Mouse (Mus musculus) liver, embryonic 16.5 days (tissue): Measurements from ENCODE around the gene Dpysl5. TPM values are rescaled to one million over a fixed set of nuclear protein-coding genes. Genes with fewer than 3 reads are reported as not detected.

Source experiments
- ATAC-seq: fragments of 200-750 bp; cut with Nextera tagmentation; 2 replicates; pipeline ENCODE4 v1.8.0; 2017; ENCODE audit warnings: low read depth, mild to moderate bottlenecking, moderate number of reproducible peaks, moderate library complexity
- H3K27ac ChIP-seq: fragments of 300-500 bp; sonication (generic); 2 replicates; pipeline ENCODE4 v1.5.1; 2014; ENCODE audit warnings: mild to moderate bottlenecking, low read length
- H3K27me3 ChIP-seq: fragments of 300-500 bp; sonication (generic); 2 replicates; pipeline ENCODE4 v1.6.1; 2014; ENCODE audit warnings: low read depth, low read length, mixed read lengths; ENCODE audit not compliant: control insufficient read depth, insufficient read depth
- H3K36me3 ChIP-seq: fragments of 300-500 bp; sonication (generic); 2 replicates; pipeline ENCODE4 v1.6.1; 2014; ENCODE audit warnings: mild to moderate bottlenecking; ENCODE audit not compliant: control insufficient read depth, insufficient read depth
- H3K4me1 ChIP-seq: fragments of 300-500 bp; sonication (generic); 2 replicates; pipeline ENCODE4 v1.6.1; 2014; ENCODE audit warnings: low read depth, low read length, mixed read lengths; ENCODE audit not compliant: control insufficient read depth
- H3K4me2 ChIP-seq: fragments of 300-500 bp; sonication (generic); 2 replicates; pipeline ENCODE4 v1.6.1; 2014; ENCODE audit warnings: low read depth, low read length, mixed read lengths
- H3K4me3 ChIP-seq: fragments of 300-500 bp; sonication (generic); 2 replicates; pipeline ENCODE4 v1.5.1; 2014; ENCODE audit warnings: low read depth, mild to moderate bottlenecking, low read length
- H3K9ac ChIP-seq: fragments of 300-500 bp; sonication (generic); 2 replicates; pipeline ENCODE4 v1.6.1; 2014; ENCODE audit warnings: low read depth, low read length
- H3K9me3 ChIP-seq: fragments of 300-500 bp; sonication (generic); replicated peaks from 2 replicates; pipeline ENCODE4 v1.6.1; 2016; ENCODE audit warnings: low read length; ENCODE audit not compliant: control insufficient read depth
- WGBS: fragments of 180-500 bp; shearing (Covaris S2); extraction: QIAGEN DNeasy Blood & Tissue Kit; methylation state at CpG from one replicate; pipeline ENCODE4 v1.1.7; 2014; ENCODE audit not compliant: insufficient replicate concordance; 5-methylcytosine and 5-hydroxymethylcytosine counted together
- polyA plus RNA-seq: library from polyadenylated mRNA; unstranded; fragments of >200 nt; fragmentation: Nextera tagmentation; extraction: Ambion mirVana; gene quantifications from 2 replicates; pipeline ENCODE4 v1.2.1, GENCODE M21; 2015

The Dpysl5 gene
- polyA plus RNA-seq, 1 experiment from 2014 or later: 0.32 TPM

DNA sequence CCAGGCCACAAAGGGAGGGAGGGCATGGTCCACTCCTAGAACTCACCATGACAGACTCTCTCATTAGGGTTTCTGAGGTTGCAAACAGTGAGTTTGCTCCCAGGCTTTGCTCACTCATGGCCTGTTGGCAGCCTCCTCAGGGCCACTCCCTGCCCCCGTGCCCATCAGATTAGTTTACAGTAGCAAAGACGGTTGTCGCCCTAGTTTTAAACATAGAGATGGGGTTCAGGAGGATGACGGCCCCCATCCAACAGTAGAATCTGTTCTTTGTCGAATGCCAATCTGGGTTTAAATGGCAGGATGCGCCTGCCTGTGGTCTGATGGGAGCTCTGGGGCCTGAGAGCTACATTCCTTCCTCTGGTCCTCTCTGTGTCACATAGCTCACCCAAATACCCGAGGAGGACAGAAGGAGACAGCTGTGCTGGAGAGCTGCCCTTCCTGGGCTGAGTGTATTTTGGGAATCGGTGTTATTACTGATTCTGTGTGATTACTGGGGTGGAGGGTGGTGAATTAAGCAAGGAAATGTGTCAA lies 105.0 kb downstream of the Dpysl5 start:
- Histone ChIP-seq H3K27ac (no peak overlapping the region), H3K4me2 (no peak overlapping the region)
- WGBS: 51% methylated on average over 8 of the region's 8 CpGs

GRCm38 (mm10) chr5:30818758-30819309 lies 107.5 kb downstream of the Dpysl5 start:
- H3K9ac ChIP-seq: no peak overlapping the region
- H3K27me3 ChIP-seq: peaks cover 19% of the 10 kb centered on the region
- no peaks in the 10 kb centered on the region for H3K9me3 ChIP-seq
- 66% methylated on average over 8 of the region's 8 CpGs for WGBS
- no peaks in the 10 kb centered on the region for H3K36me3 ChIP-seq
- no peak overlapping the region for H3K27ac ChIP-seq
- H3K4me1 ChIP-seq: peaks cover 5% of the 10 kb centered on the region
- H3K4me2 ChIP-seq: no peak overlapping the region
- ATAC-seq: no peak
- H3K4me3 ChIP-seq: no peak overlapping the region

More for the DNA sequence above, 105.0 kb downstream of the Dpysl5 start:
- Histone ChIP-seq H3K4me3 (no peak overlapping the region), H3K36me3 (no peaks in the 10 kb centered on the region), H3K4me1 (peaks cover 5% of the 10 kb centered on the region), H3K27me3 (peaks cover 31% of the 10 kb centered on the region), H3K9ac (no peak overlapping the region), H3K9me3 (no peaks in the 10 kb centered on the region)
- ATAC-seq: no peak

GRCm38 (mm10) chr5:30822689-30823088 lies 111.3 kb downstream of the Dpysl5 start:
- H3K36me3 ChIP-seq: no peaks in the 10 kb centered on the region
- no peak overlapping the region for H3K4me3 ChIP-seq
- no peak for ATAC-seq
- WGBS: 57% methylated on average over 5 of the region's 5 CpGs
- no peak overlapping the region for H3K9ac ChIP-seq
- no peak overlapping the region for H3K4me2 ChIP-seq
- no peaks in the 10 kb centered on the region for H3K27me3 ChIP-seq
- no peak overlapping the region for H3K27ac ChIP-seq
- no peaks in the 10 kb centered on the region for H3K4me1 ChIP-seq
- H3K9me3 ChIP-seq: no peaks in the 10 kb centered on the region

GRCm38 (mm10) chr5:30823091-30823490 lies 111.7 kb downstream of the Dpysl5 start:
- WGBS: 77% methylated on average over 3 of the region's 3 CpGs

GRCm38 (mm10) chr5:30824124-30824988 lies 113.0 kb downstream of the Dpysl5 start:
- WGBS: 65% methylated on average over 11 of the region's 11 CpGs
- no peaks in the 10 kb centered on the region for H3K36me3 ChIP-seq

More at GRCm38 (mm10) chr5:30823091-30823490, 111.7 kb downstream of the Dpysl5 start:
- no peaks in the 10 kb centered on the region for H3K36me3 ChIP-seq
- no peaks in the 10 kb centered on the region for H3K27me3 ChIP-seq
- no peak overlapping the region for H3K4me2 ChIP-seq
- H3K9me3 ChIP-seq: no peaks in the 10 kb centered on the region
- no peak overlapping the region for H3K4me3 ChIP-seq
- no peak for ATAC-seq
- no peaks in the 10 kb centered on the region for H3K4me1 ChIP-seq
- no peak overlapping the region for H3K27ac ChIP-seq
- no peak overlapping the region for H3K9ac ChIP-seq

GRCm38 (mm10) chr5:30825166-30825565 lies 113.8 kb downstream of the Dpysl5 start:
- Histone ChIP-seq H3K4me2 (no peak overlapping the region), H3K9ac (no peak overlapping the region), H3K27me3 (no peaks in the 10 kb centered on the region), H3K27ac (no peak overlapping the region), H3K4me3 (no peak overlapping the region), H3K36me3 (no peaks in the 10 kb centered on the region), H3K4me1 (no peaks in the 10 kb centered on the region), H3K9me3 (no peaks in the 10 kb centered on the region)
- WGBS: 46% methylated on average over 10 of the region's 10 CpGs
- no peak for ATAC-seq

More at GRCm38 (mm10) chr5:30824124-30824988, 113.0 kb downstream of the Dpysl5 start:
- no peak overlapping the region for H3K4me2 ChIP-seq
- no peak overlapping the region for H3K4me3 ChIP-seq
- H3K4me1 ChIP-seq: no peaks in the 10 kb centered on the region
- H3K27ac ChIP-seq: no peak overlapping the region
- no peaks in the 10 kb centered on the region for H3K27me3 ChIP-seq
- H3K9me3 ChIP-seq: no peaks in the 10 kb centered on the region
- no peak overlapping the region for H3K9ac ChIP-seq
- ATAC-seq: no peak

DNA sequence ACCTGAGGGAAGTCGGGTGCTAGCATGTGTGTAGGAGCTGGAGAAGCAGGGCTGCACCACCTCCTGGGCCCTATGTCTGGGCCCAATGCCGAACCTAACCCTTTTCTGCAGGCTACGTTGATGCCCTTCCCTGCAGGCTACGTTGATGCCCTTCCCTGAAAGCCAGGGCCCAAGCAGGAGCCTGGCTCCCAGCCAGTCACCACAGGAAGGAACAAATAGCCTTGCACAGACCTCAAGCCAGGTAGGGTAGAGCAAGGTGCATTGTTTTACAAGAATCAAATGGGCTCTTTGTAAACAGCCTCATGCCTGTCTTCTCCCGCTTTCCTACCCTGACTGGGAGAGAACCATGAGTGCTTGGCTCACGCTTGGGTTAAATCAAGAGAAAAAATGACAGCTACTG lies 114.5 kb downstream of the Dpysl5 start:
- no peak overlapping the region for H3K4me3 ChIP-seq
- H3K9ac ChIP-seq: no peak overlapping the region
- H3K36me3 ChIP-seq: no peaks in the 10 kb centered on the region
- H3K27ac ChIP-seq: no peak overlapping the region
- ATAC-seq: no peak
- 49% methylated on average over 6 of the region's 6 CpGs for WGBS
- no peaks in the 10 kb centered on the region for H3K9me3 ChIP-seq
- H3K4me2 ChIP-seq: no peak overlapping the region
- no peaks in the 10 kb centered on the region for H3K27me3 ChIP-seq
- H3K4me1 ChIP-seq: no peaks in the 10 kb centered on the region

DNA sequence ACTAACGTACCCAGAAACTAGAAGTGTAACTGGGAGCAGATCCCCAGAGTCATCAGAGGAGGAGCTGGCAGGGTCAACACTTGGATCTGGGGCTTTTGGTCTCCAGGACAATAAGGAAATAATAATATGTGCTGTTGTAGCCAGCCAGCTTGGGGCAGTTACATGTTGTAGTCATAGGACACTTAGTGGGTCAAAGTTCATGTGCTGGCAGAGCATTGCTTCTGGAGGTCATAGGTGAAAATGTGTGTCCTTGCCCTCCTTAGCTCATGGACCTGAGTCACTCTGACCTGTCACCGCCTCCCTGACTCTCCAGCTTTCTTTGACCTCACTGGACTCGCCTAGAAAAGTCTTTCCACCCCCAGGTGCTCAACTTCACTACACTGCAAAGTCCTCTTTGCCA lies 122.1 kb downstream of the Dpysl5 start:
- peak; percentile 54; the same call in 1 of the 2 replicates for ATAC-seq
- H3K27ac ChIP-seq: no peak overlapping the region; the same call in 1 of the 2 replicates
- no peak overlapping the region for H3K9ac ChIP-seq
- 42% methylated on average over 3 of the region's 3 CpGs for WGBS
- no peaks in the 10 kb centered on the region for H3K9me3 ChIP-seq
- no peak overlapping the region for H3K4me3 ChIP-seq
- H3K4me2 ChIP-seq: no peak overlapping the region
- H3K27me3 ChIP-seq: no peaks in the 10 kb centered on the region
- peaks cover 3% of the 10 kb centered on the region; the same call in 1 of the 2 replicates for H3K4me1 ChIP-seq
- no peaks in the 10 kb centered on the region for H3K36me3 ChIP-seq

DNA sequence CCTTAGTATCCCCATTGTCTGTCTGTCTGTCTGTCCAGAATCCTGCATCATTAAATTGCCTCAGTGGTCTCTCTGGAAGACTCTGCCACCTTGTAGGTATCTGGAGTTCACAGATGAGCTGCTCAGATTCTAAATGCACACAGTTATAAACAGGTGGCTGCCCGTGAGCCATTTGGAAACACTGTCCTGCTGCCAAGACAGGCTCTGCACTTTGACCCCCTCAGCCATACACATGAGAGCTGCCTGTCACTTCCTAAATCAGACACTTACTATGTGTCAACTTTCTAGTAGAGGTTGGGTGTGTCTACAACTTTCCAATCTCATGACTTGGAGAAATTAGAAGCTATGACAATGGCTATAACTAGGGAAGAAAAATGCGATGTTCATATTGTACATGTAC lies 128.4 kb downstream of the Dpysl5 start:
- no peak overlapping the region for H3K27ac ChIP-seq

More for the DNA sequence above, 128.4 kb downstream of the Dpysl5 start:
- no peak overlapping the region for H3K9ac ChIP-seq
- H3K4me2 ChIP-seq: no peak overlapping the region
- H3K4me1 ChIP-seq: peaks cover 2% of the 10 kb centered on the region; the same call in 1 of the 2 replicates
- no peaks in the 10 kb centered on the region for H3K9me3 ChIP-seq
- ATAC-seq: peak; percentile 67; the same call in 1 of the 2 replicates
- H3K36me3 ChIP-seq: no peaks in the 10 kb centered on the region
- 59% methylated on average over 2 of the region's 2 CpGs for WGBS
- H3K27me3 ChIP-seq: no peaks in the 10 kb centered on the region
- no peak overlapping the region for H3K4me3 ChIP-seq
